Mouse (Mus musculus) limb, embryonic 13.5 days (tissue): ENCODE results near the gene Dazl. TPM values are rescaled to one million over a fixed set of nuclear protein-coding genes. Genes with fewer than 3 reads are reported as not detected.

Experiments
- ATAC-seq: fragments of 200-750 bp; cut with Nextera tagmentation; 2 replicates; pipeline ENCODE4 v1.8.0; 2017; ENCODE audit warnings: low read depth, moderate number of reproducible peaks, moderate TSS enrichment; ENCODE audit not compliant: low FRiP score
- H3K27ac ChIP-seq: fragments of 300-500 bp; sonication (generic); 2 replicates; pipeline ENCODE4 v1.5.1; 2015; ENCODE audit warnings: inconsistent platforms, mild to moderate bottlenecking, moderate library complexity
- H3K27me3 ChIP-seq: fragments of 300-500 bp; sonication (generic); 2 replicates; pipeline ENCODE4 v1.6.1; 2015; ENCODE audit warnings: mild to moderate bottlenecking, inconsistent platforms
- H3K36me3 ChIP-seq: fragments of 300-500 bp; sonication (generic); 2 replicates; pipeline ENCODE4 v1.6.1; 2015; ENCODE audit warnings: inconsistent platforms, mild to moderate bottlenecking, moderate library complexity
- H3K4me1 ChIP-seq: fragments of 300-500 bp; sonication (generic); 2 replicates; pipeline ENCODE4 v1.6.1; 2015; ENCODE audit warnings: inconsistent platforms
- H3K4me2 ChIP-seq: fragments of 300-500 bp; sonication (generic); replicated peaks from 2 replicates; pipeline ENCODE4 v1.6.1; 2015; ENCODE audit warnings: inconsistent platforms, mild to moderate bottlenecking, moderate library complexity
- H3K4me3 ChIP-seq: fragments of 300-500 bp; sonication (generic); 2 replicates; pipeline ENCODE4 v1.5.1; 2015; ENCODE audit warnings: moderate library complexity, mild to moderate bottlenecking, inconsistent platforms
- H3K9ac ChIP-seq: fragments of 300-500 bp; sonication (generic); 2 replicates; pipeline ENCODE4 v1.6.1; 2015; ENCODE audit warnings: mild to moderate bottlenecking, inconsistent platforms
- H3K9me3 ChIP-seq: fragments of 300-500 bp; sonication (generic); 2 replicates; pipeline ENCODE4 v1.6.1; 2016; ENCODE audit warnings: inconsistent platforms
- WGBS: fragments of 180-500 bp; shearing (Covaris S2); methylation state at CpG from one replicate; pipeline ENCODE4 v1.1.7; 2015; 5-methylcytosine and 5-hydroxymethylcytosine counted together
- polyA plus RNA-seq: library from polyadenylated mRNA; unstranded; fragments of >200 nt; fragmentation: Nextera tagmentation; extraction: Ambion mirVana; gene quantifications from 2 replicates; pipeline ENCODE4 v1.2.1, GENCODE M21; 2015

Gene Dazl
- polyA plus RNA-seq: not detected in 2 replicates

GRCm38 (mm10) chr17:50293241-50293731 lies at the start of gene Dazl:
Dazl (minus strand) TSS chr17:50293636.
- Histone ChIP-seq H3K9me3 (peaks cover 11% of the 10 kb centered on the region), H3K4me3 (peak within 1 kb of the TSS; percentile 38), H3K4me1 (peaks cover 3% of the 10 kb centered on the region; the same call in 1 of the 2 replicates), H3K9ac (peak within 1 kb of the TSS; percentile 59), H3K4me2 (peak within 1 kb of the TSS; percentile 63), H3K27me3 (no peaks in the 10 kb centered on the region), H3K36me3 (peaks cover 5% of the 10 kb centered on the region; the same call in 1 of the 2 replicates), H3K27ac (no peak within 1 kb of the TSS)
- 92% methylated on average over 43 of the region's 43 CpGs for WGBS
- ATAC-seq: 0 out of 2 replicates have a peak, but pooled peaks have one; percentile 0

DNA sequence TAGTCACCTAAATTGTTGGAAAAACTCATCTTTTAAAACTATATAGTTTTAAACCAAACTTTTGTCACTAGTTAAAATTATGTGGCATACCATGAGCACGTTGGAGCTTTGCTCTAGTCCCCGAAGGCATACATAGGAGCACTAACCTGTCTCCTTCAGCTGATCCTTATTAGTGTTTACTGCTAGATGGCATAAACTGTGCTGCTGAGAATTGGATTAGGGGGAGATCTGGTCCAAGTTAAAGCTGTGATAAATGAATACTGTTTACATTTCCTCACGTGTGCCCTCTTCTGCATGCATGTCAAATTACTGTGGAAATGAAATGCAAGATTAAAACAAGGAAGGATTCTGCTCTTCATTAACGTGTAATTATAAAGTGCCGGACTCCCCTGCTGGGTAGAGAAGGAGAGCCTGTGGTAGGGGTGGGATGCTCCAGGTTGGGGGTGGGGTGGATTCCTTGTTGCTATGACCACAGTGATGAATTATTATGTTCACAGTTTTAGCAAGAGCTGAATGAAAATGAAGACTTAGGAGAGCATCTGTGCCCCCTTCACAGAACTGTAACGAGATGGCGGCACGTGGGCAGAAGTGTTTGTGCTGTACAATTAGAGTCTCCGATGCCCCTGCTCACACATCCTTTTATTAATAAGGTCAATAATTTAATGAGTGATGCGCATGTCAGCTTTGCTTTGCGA lies 48.6 kb upstream of the Dazl start:
- Histone ChIP-seq H3K9me3 (no peaks in the 10 kb centered on the region), H3K4me3 (no peak overlapping the region), H3K36me3 (no peaks in the 10 kb centered on the region), H3K4me1 (0 out of 2 replicates have a peak, but pooled peaks cover 3% of the 10 kb centered on the region), H3K27ac (no peak overlapping the region), H3K9ac (no peak overlapping the region), H3K4me2 (no peak overlapping the region), H3K27me3 (0 out of 2 replicates have a peak, but pooled peaks cover 3% of the 10 kb centered on the region)
- WGBS: 66% methylated on average over 11 of the region's 11 CpGs
- ATAC-seq: no peak

DNA sequence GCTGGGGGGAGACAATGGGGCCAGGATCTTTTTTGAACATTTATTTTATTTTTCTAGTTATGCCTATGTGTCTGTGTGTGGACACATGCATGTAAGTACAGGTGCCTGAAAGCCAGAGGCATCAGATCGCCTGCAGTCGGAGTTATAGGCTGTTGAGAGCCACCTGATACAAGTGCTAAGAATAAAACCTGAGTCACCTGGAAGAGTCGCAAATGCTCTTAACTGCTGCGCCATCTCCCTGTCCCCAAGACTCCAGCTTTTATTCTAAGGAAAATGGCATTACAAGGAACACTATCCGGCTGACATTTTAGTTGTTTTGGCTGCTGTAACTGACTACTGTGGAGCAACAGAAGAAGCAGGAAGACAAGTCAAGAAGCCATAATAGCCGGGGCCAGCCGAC lies 45.5 kb upstream of the Dazl start:
- Histone ChIP-seq H3K4me3 (no peak overlapping the region), H3K36me3 (no peaks in the 10 kb centered on the region), H3K9ac (no peak overlapping the region), H3K27ac (no peak overlapping the region), H3K9me3 (no peaks in the 10 kb centered on the region), H3K27me3 (0 out of 2 replicates have a peak, but pooled peaks cover 3% of the 10 kb centered on the region), H3K4me2 (no peak overlapping the region), H3K4me1 (0 out of 2 replicates have a peak, but pooled peaks cover 3% of the 10 kb centered on the region)
- 88% methylated on average over 7 of the region's 7 CpGs for WGBS
- ATAC-seq: no peak

GRCm38 (mm10) chr17:50335776-50336175 lies 42.3 kb upstream of the Dazl start:
- WGBS: 77% methylated on average over 2 of the region's 2 CpGs
- 0 out of 2 replicates have a peak, but pooled peaks cover 3% of the 10 kb centered on the region for H3K27me3 ChIP-seq
- H3K4me3 ChIP-seq: no peak overlapping the region
- no peak overlapping the region for H3K27ac ChIP-seq
- H3K4me1 ChIP-seq: no peaks in the 10 kb centered on the region
- no peak overlapping the region for H3K9ac ChIP-seq
- no peak for ATAC-seq
- H3K9me3 ChIP-seq: no peaks in the 10 kb centered on the region
- no peaks in the 10 kb centered on the region for H3K36me3 ChIP-seq
- H3K4me2 ChIP-seq: no peak overlapping the region

DNA sequence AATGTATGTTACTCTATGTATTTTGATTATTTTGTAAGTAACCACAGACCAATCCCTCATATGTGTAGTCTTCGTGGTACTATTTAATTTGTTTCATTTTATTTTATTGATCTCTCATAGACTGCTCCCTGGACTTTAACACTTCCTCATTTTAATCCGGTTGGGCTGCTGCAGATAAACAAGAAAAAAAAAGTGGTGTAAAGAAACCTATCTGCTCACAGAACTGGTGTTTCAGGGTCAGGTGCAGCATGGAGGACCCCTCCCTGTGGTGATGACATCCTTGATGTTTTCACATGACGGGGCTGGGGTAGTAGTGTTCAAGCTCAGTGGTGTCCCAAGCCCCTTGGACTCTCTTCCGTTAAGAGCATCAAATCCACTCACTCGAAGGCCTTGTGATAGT lies 41.3 kb upstream of the Dazl start:
- no peak for ATAC-seq
- WGBS: 75% methylated on average over 5 of the region's 5 CpGs

DNA sequence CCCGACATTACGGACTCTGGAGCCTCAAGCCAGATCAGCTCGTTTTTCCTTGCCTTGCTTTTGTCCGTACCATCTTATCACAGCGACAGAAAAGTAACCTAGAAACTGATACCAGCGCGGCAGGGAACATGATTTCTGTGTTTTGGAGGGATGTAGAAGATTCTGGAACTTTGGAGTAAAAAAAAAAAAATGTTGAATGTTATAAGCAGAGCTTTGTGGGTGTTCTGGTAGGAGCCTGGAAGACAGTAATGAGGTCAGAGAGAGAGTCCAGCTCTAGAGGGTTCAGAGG lies 38.5 kb upstream of the Dazl start:
- no peak overlapping the region for H3K9ac ChIP-seq
- 60% methylated on average over 7 of the region's 7 CpGs for WGBS
- no peak overlapping the region for H3K4me3 ChIP-seq
- no peaks in the 10 kb centered on the region for H3K4me1 ChIP-seq
- H3K36me3 ChIP-seq: no peaks in the 10 kb centered on the region
- no peak for ATAC-seq
- H3K4me2 ChIP-seq: no peak overlapping the region
- no peaks in the 10 kb centered on the region for H3K27me3 ChIP-seq
- H3K27ac ChIP-seq: no peak overlapping the region
- no peaks in the 10 kb centered on the region for H3K9me3 ChIP-seq

More for the DNA sequence above, 41.3 kb upstream of the Dazl start:
- no peak overlapping the region for H3K9ac ChIP-seq
- 0 out of 2 replicates have a peak, but pooled peaks cover 3% of the 10 kb centered on the region for H3K27me3 ChIP-seq
- H3K4me1 ChIP-seq: no peaks in the 10 kb centered on the region
- H3K36me3 ChIP-seq: no peaks in the 10 kb centered on the region
- no peak overlapping the region for H3K4me3 ChIP-seq
- no peak overlapping the region for H3K27ac ChIP-seq
- H3K4me2 ChIP-seq: no peak overlapping the region
- H3K9me3 ChIP-seq: no peaks in the 10 kb centered on the region

- Histone ChIP-seq H3K9me3 (no peaks in the 10 kb centered on the region), H3K9ac (no peak overlapping the region), H3K4me1 (no peaks in the 10 kb centered on the region), H3K36me3 (no peaks in the 10 kb centered on the region), H3K27ac (no peak overlapping the region), H3K27me3 (no peaks in the 10 kb centered on the region), H3K4me3 (no peak overlapping the region), H3K4me2 (no peak overlapping the region)
- WGBS: 30% methylated on average over 8 of the region's 8 CpGs
- no peak for ATAC-seq
Measured at GRCm38 (mm10) chr17:50331171-50332011, 38.0 kb upstream of the Dazl start.

DNA sequence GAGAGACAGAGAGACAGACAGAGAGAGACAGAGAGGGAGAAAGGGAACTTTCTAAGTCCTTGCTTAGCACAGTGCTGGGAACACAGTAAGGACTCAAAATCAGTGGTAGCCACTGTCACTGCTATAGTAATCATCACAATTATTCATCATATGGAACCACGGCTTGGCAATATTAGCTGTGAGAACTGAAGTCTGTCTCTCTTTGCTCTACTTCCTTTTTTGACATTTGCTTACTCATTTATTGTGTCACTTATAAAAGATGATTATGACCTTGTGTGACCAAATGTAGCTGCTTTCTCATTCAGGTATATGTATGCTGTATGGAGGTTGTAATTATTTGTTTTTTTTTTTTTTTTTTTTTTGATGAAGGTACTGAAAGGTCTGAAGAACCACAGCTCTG lies 36.8 kb upstream of the Dazl start:
- Histone ChIP-seq H3K4me2 (no peak overlapping the region), H3K4me3 (no peak overlapping the region), H3K36me3 (no peaks in the 10 kb centered on the region), H3K27ac (no peak overlapping the region), H3K4me1 (no peaks in the 10 kb centered on the region), H3K27me3 (no peaks in the 10 kb centered on the region), H3K9ac (no peak overlapping the region), H3K9me3 (no peaks in the 10 kb centered on the region)
- WGBS: 86% methylated on average over 1 of the region's 1 CpGs
- ATAC-seq: no peak

GRCm38 (mm10) chr17:50324658-50325057 lies 31.2 kb upstream of the Dazl start:
- WGBS: 69% methylated on average over 4 of the region's 4 CpGs
- Histone ChIP-seq H3K4me3 (no peak overlapping the region), H3K4me2 (no peak overlapping the region), H3K36me3 (no peaks in the 10 kb centered on the region), H3K27me3 (no peaks in the 10 kb centered on the region), H3K4me1 (no peaks in the 10 kb centered on the region), H3K9me3 (no peaks in the 10 kb centered on the region), H3K9ac (no peak overlapping the region), H3K27ac (no peak overlapping the region)
- ATAC-seq: no peak

DNA sequence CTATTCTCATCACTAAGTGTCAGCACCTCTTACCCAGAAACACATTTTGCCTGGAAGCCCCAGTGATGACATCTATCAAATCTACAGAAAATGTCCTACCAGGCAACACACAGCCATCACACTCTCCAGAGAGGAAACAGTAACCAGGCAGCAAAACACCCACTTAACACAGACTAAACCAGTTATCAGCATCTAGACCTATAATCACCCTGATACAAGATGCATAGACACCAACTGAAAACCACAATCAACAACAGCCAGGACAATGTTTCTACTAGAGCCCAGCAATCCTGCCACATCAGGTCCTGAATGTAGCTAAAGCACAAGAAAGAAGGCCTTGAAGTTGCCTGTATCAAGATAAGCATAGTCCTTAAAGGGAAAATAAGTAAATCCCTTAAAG lies 25.4 kb upstream of the Dazl start:
- Histone ChIP-seq H3K36me3 (no peaks in the 10 kb centered on the region), H3K27ac (no peak overlapping the region), H3K27me3 (no peaks in the 10 kb centered on the region), H3K9me3 (no peaks in the 10 kb centered on the region), H3K4me1 (no peaks in the 10 kb centered on the region), H3K4me3 (no peak overlapping the region), H3K9ac (no peak overlapping the region), H3K4me2 (no peak overlapping the region)
- ATAC-seq: no peak

GRCm38 (mm10) chr17:50316216-50317150 lies 23.0 kb upstream of the Dazl start:
- no peak overlapping the region for H3K4me3 ChIP-seq
- H3K36me3 ChIP-seq: no peaks in the 10 kb centered on the region
- H3K27me3 ChIP-seq: no peaks in the 10 kb centered on the region
- H3K4me2 ChIP-seq: no peak overlapping the region
- WGBS: 77% methylated on average over 11 of the region's 11 CpGs
- no peak for ATAC-seq
- no peaks in the 10 kb centered on the region for H3K4me1 ChIP-seq
- no peak overlapping the region for H3K9ac ChIP-seq
- no peaks in the 10 kb centered on the region for H3K9me3 ChIP-seq
- H3K27ac ChIP-seq: no peak overlapping the region
